Mouse (Mus musculus): ENCODE measurements around the gene Map10. TPM values are rescaled to one million over a fixed set of nuclear protein-coding genes. Genes with fewer than 3 reads are reported as not detected.
A peak's percentile ranks its signal among the peaks of the same experiment; 100 is the strongest.

The Map10 gene
- polyA plus RNA-seq, 1 experiment from 2014 or later, result 5.3 TPM

DNA sequence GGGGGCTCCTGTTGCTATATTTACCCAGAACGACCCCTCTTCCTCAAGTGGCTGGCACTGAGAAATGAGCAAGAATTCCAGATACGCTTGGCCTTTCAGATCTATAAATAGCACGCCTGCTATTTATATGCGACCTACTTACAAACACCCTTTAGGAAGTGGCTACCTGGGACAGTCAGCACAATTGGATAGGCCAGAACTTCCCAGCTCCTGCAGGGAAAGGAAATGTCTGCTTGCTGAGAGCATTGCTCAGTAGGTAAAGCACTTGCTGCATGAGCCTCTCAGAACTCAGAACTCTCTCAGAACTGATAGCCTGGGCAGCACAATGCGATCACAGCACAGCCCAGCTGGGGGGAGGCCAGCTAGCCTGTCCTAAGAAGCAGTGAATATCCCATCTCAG lies 3.4 kb upstream of the Map10 start:
- no peaks in the 10 kb centered on the region for H3K36me3 ChIP-seq (ENCODE audit: insufficient read depth, low read length)
- no peak for ATAC-seq (replicated peaks; ENCODE audit: low FRiP score, low read depth)
- no peak overlapping the region for H3K4me2 ChIP-seq (ENCODE audit: low read length)
- no peak overlapping the region for H3K27ac ChIP-seq
- peak; percentile 36 for DNase-seq (ENCODE audit: low spot score)
- no peaks in the 10 kb centered on the region for H3K27me3 ChIP-seq (ENCODE audit: insufficient read depth, low read length)
- no peak overlapping the region for H3K4me3 ChIP-seq (replicated peaks; ENCODE audit: low read depth, low read length)
- 26% methylated on average over 5 of the region's 5 CpGs for WGBS
- peaks cover 10% of the 10 kb centered on the region; the same call in 1 of the 2 replicates for H3K4me1 ChIP-seq (replicated peaks; ENCODE audit: insufficient read depth, low read length)
- TF ChIP-seq CTCF (IDR thresholded peaks at IDR 0.05; ENCODE audit: low read depth), result no peak
- H3K9me3 ChIP-seq (replicated peaks; ENCODE audit: low read length), result peaks cover 8% of the 10 kb centered on the region
- H3K9ac ChIP-seq (ENCODE audit: low read depth, low read length), result no peak overlapping the region

GRCm38 (mm10) chr8:125667248-125667647 lies 2.4 kb upstream of the Map10 start:
- Histone ChIP-seq H3K27ac (no peak overlapping the region), H3K4me2 (ENCODE audit: low read length) (no peak overlapping the region), H3K36me3 (ENCODE audit: insufficient read depth, low read length) (no peaks in the 10 kb centered on the region), H3K4me1 (replicated peaks; ENCODE audit: insufficient read depth, low read length) (peaks cover 10% of the 10 kb centered on the region; the same call in 1 of the 2 replicates), H3K9me3 (replicated peaks; ENCODE audit: low read length) (peaks cover 9% of the 10 kb centered on the region), H3K9ac (ENCODE audit: low read depth, low read length) (no peak overlapping the region), H3K27me3 (ENCODE audit: insufficient read depth, low read length) (no peaks in the 10 kb centered on the region), H3K4me3 (replicated peaks; ENCODE audit: low read depth, low read length) (no peak overlapping the region)
- WGBS, result 82% methylated on average over 2 of the region's 2 CpGs
- TF ChIP-seq CTCF (IDR thresholded peaks at IDR 0.05; ENCODE audit: low read depth), result no peak
- DNase-seq (ENCODE audit: low spot score), result no peak
- no peak for ATAC-seq (replicated peaks; ENCODE audit: low FRiP score, low read depth)

GRCm38 (mm10) chr8:125669159-125669699 lies 389 bp upstream of the Map10 start:
- no peak for TF ChIP-seq CTCF (IDR thresholded peaks at IDR 0.05; ENCODE audit: low read depth)
- WGBS, result 84% methylated on average over 14 of the region's 14 CpGs
- no peak for DNase-seq (ENCODE audit: low spot score)
- Histone ChIP-seq H3K4me2 (ENCODE audit: low read length) (peak overlapping the region; percentile 69; the same call in 1 of the 2 replicates), H3K27me3 (ENCODE audit: insufficient read depth, low read length) (no peaks in the 10 kb centered on the region), H3K27ac (no peak overlapping the region), H3K4me3 (replicated peaks; ENCODE audit: low read depth, low read length) (no peak overlapping the region), H3K4me1 (replicated peaks; ENCODE audit: insufficient read depth, low read length) (peaks cover 10% of the 10 kb centered on the region; the same call in 1 of the 2 replicates), H3K9ac (ENCODE audit: low read depth, low read length) (no peak overlapping the region), H3K9me3 (replicated peaks; ENCODE audit: low read length) (peaks cover 9% of the 10 kb centered on the region), H3K36me3 (ENCODE audit: insufficient read depth, low read length) (no peaks in the 10 kb centered on the region)
- no peak for ATAC-seq (replicated peaks; ENCODE audit: low FRiP score, low read depth)

GRCm38 (mm10) chr8:125670420-125670819 lies 802 bp downstream of the Map10 start:
- H3K4me1 ChIP-seq (replicated peaks; ENCODE audit: insufficient read depth, low read length), result peaks cover 10% of the 10 kb centered on the region; the same call in 1 of the 2 replicates
- no peaks in the 10 kb centered on the region for H3K36me3 ChIP-seq (ENCODE audit: insufficient read depth, low read length)
- no peak for ATAC-seq (replicated peaks; ENCODE audit: low FRiP score, low read depth)
- H3K27ac ChIP-seq, result no peak overlapping the region
- TF ChIP-seq CTCF (IDR thresholded peaks at IDR 0.05; ENCODE audit: low read depth), result no peak
- H3K9me3 ChIP-seq (replicated peaks; ENCODE audit: low read length), result peaks cover 9% of the 10 kb centered on the region
- H3K9ac ChIP-seq (ENCODE audit: low read depth, low read length), result no peak overlapping the region
- no peak for DNase-seq (ENCODE audit: low spot score)
- WGBS, result 95% methylated on average over 6 of the region's 6 CpGs
- peak overlapping the region; percentile 69 for H3K4me2 ChIP-seq (ENCODE audit: low read length)
- H3K27me3 ChIP-seq (ENCODE audit: insufficient read depth, low read length), result no peaks in the 10 kb centered on the region
- peak overlapping the region; percentile 33; the same call in 1 of the 2 replicates for H3K4me3 ChIP-seq (replicated peaks; ENCODE audit: low read depth, low read length)

GRCm38 (mm10) chr8:125670906-125671305 lies 1.3 kb downstream of the Map10 start:
- no peak for ATAC-seq (replicated peaks; ENCODE audit: low FRiP score, low read depth)
- 99% methylated on average over 9 of the region's 9 CpGs for WGBS
- no peak for TF ChIP-seq CTCF (IDR thresholded peaks at IDR 0.05; ENCODE audit: low read depth)

DNA sequence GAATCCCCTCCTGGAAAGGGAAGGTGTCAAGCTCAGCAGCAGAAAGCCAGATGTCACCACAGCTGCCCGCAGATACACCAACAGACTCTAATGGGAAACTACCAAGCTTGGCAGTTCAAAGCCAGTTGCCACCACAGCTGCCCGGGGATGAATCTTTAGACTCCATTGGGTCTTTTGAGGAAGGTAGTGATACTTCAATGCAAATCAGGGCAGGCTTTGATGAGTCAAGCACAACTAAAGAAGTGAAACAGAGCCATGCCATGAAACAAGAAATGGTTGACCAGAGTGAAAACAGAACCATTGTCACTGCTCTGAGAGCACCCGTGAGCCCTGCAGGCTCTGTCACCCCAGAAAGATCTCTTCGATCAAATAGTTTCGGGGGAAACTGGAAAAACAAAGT lies 1.8 kb downstream of the Map10 start:
- peaks cover 5% of the 10 kb centered on the region; the same call in 1 of the 2 replicates for H3K4me1 ChIP-seq (replicated peaks; ENCODE audit: insufficient read depth, low read length)
- H3K9me3 ChIP-seq (replicated peaks; ENCODE audit: low read length), result peaks cover 9% of the 10 kb centered on the region
- ATAC-seq (replicated peaks; ENCODE audit: low FRiP score, low read depth), result no peak
- no peak overlapping the region for H3K9ac ChIP-seq (ENCODE audit: low read depth, low read length)
- no peak overlapping the region for H3K4me3 ChIP-seq (replicated peaks; ENCODE audit: low read depth, low read length)
- no peaks in the 10 kb centered on the region for H3K27me3 ChIP-seq (ENCODE audit: insufficient read depth, low read length)
- H3K27ac ChIP-seq, result no peak overlapping the region
- no peak for DNase-seq (ENCODE audit: low spot score)
- TF ChIP-seq CTCF (IDR thresholded peaks at IDR 0.05; ENCODE audit: low read depth), result no peak
- H3K4me2 ChIP-seq (ENCODE audit: low read length), result no peak overlapping the region
- WGBS, result 98% methylated on average over 5 of the region's 5 CpGs
- H3K36me3 ChIP-seq (ENCODE audit: insufficient read depth, low read length), result no peaks in the 10 kb centered on the region

More at GRCm38 (mm10) chr8:125670906-125671305, 1.3 kb downstream of the Map10 start:
- H3K27ac ChIP-seq, result no peak overlapping the region
- no peak overlapping the region for H3K9ac ChIP-seq (ENCODE audit: low read depth, low read length)
- H3K4me1 ChIP-seq (replicated peaks; ENCODE audit: insufficient read depth, low read length), result peaks cover 9% of the 10 kb centered on the region; the same call in 1 of the 2 replicates
- no peak overlapping the region for H3K4me3 ChIP-seq (replicated peaks; ENCODE audit: low read depth, low read length)
- no peaks in the 10 kb centered on the region for H3K36me3 ChIP-seq (ENCODE audit: insufficient read depth, low read length)
- no peak for DNase-seq (ENCODE audit: low spot score)
- H3K4me2 ChIP-seq (ENCODE audit: low read length), result no peak overlapping the region
- no peaks in the 10 kb centered on the region for H3K27me3 ChIP-seq (ENCODE audit: insufficient read depth, low read length)
- peaks cover 9% of the 10 kb centered on the region for H3K9me3 ChIP-seq (replicated peaks; ENCODE audit: low read length)

- 80% methylated on average over 3 of the region's 3 CpGs for WGBS
- DNase-seq (ENCODE audit: low spot score), result no peak
- Histone ChIP-seq H3K9ac (ENCODE audit: low read depth, low read length) (no peak overlapping the region), H3K4me3 (replicated peaks; ENCODE audit: low read depth, low read length) (no peak overlapping the region), H3K9me3 (replicated peaks; ENCODE audit: low read length) (peaks cover 5% of the 10 kb centered on the region), H3K36me3 (ENCODE audit: insufficient read depth, low read length) (no peaks in the 10 kb centered on the region), H3K27me3 (ENCODE audit: insufficient read depth, low read length) (no peaks in the 10 kb centered on the region), H3K27ac (no peak overlapping the region), H3K4me1 (replicated peaks; ENCODE audit: insufficient read depth, low read length) (no peaks in the 10 kb centered on the region), H3K4me2 (ENCODE audit: low read length) (no peak overlapping the region)
- no peak for TF ChIP-seq CTCF (IDR thresholded peaks at IDR 0.05; ENCODE audit: low read depth)
- ATAC-seq (replicated peaks; ENCODE audit: low FRiP score, low read depth), result no peak
These were observed 6.2 kb downstream of the Map10 start for GRCm38 (mm10) chr8:125675796-125676195.

Measured in kidney, postnatal 0 days (tissue).